Mouse (Mus musculus): Measurements from ENCODE around the gene Pgp.
A peak's percentile ranks its signal among the peaks of the same experiment; 100 is the strongest.

DNA sequence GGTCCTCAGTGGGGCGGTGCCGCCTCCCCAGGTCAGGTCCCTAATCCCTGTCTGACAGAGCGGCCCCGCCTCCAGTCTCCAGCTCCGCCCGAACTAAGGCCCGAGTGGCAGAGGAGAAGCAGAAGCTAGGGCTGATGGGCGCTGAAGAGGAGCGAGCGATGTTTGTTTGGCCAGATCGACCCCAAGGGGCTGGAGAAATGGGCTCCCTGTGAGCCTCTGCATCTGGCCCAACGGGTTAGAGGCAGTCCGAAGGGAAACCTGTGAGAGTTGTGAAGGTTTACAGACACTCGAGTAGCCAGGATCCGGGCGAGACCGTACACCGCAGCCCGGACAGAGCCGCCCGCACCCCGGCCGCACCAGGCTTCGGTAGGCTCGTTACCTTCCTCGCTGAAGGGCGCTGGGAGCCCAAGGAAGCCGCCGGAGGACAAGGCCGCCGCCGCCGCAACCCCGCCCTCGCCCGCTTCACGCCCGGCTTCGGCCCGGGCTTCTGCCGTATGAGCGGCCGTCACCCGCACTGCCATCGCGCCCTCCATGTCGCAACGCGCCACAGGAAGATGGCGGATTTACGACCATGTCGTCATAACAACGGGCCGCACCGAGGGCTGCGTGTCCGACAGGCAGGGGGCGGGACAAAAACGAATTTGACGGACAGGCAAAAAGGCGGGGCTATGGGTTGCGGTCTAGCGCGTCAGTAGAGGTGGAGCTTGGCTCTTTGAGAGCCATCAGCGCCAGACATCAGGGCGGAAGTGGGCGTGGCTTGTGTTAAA, 15.3 kb upstream of the Pgp start:
- TF ChIP-seq CTCF (IDR thresholded peaks at IDR 0.05) (peak; percentile 43), EP300 (IDR thresholded peaks at IDR 0.05) (no peak)

Measured in lung, postnatal 0 days (tissue).